Mouse (Mus musculus): ENCODE results near the gene Glyr1.
A peak's percentile ranks its signal among the peaks of the same experiment; 100 is the strongest.

Gene Glyr1

GRCm38 (mm10) chr16:5012036-5013005, 37.3 kb downstream of the Glyr1 start:
- DNase-seq (ENCODE audit: low spot score in 2 of 2) = peak in 1 of 2 experiments; percentile 46

GRCm38 (mm10) chr16:5011285-5011684, 38.4 kb downstream of the Glyr1 start:
- DNase-seq (ENCODE audit: low spot score in 2 of 2) = no peak

GRCm38 (mm10) chr16:5010371-5010935, 39.2 kb downstream of the Glyr1 start:
- DNase-seq (ENCODE audit: low spot score in 2 of 2) = no peak

DNA sequence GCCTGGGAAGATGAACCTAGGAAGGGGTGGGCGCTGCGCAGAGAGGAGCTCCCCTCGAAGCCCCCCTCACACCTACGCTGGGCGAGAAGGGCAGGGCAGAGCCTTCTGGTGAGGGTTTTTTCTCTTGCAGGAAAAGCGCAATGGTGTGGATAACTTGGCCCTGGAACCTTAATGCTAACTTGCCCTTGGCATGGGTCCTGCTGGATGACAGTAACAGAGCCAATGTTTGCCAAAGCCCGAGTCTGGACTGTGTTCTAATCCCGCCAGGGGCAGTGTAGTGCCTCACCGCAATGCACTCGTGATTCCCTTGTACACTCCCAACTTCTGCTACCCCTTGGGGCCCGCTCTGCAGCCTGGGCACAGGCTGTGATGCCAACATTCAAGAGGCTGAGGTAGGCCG, 41.6 kb downstream of the Glyr1 start:
- DNase-seq (ENCODE audit: low spot score in 2 of 2) = no peak

DNA sequence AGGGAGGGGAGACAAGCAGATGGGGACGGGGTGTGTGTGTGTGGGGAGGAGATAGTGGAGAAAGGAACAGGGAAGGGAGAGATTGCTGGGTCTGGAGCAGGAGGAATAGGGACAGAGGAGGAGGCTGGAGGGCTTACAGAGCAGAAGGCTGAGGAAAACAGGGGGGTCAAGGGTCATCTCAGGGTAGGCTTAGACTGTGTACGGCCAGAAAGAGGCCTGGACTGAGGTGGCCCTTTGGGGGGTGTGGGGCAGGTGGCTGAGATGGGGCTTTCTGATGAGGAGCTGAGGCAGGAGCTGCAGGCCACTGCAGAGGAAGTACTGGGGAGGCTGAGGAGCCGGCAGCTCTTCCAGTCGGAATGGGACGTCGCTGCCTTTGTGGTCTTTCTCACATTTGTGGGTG, 42.2 kb downstream of the Glyr1 start:
- no peak for DNase-seq (ENCODE audit: low spot score in 2 of 2)

DNA sequence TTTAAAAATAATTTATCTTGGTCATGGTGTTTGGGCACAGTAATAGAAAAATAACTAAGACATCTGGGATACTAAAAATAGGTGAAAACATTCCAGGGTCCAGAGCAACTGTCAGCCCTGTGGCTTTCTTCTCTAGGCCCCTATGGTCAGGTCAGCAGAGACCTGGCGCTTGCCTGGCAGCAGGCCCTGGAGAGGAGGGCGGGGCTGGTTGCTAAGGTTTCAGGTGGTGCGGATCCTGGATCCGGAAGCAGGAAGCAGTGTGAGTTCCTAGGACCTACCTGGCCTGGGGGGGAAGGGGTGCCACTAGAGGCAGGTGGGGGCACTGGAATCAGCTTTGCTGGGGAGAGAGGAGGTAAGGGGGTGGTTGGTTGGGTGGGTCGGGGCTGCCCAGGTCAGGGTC, 42.6 kb downstream of the Glyr1 start, which contains the start of gene Smim22:
Gene Smim22 (plus strand): TSS at position 222 of the 400 bp plus-strand sequence.
- no peak for DNase-seq (ENCODE audit: low spot score in 2 of 2)

DNA sequence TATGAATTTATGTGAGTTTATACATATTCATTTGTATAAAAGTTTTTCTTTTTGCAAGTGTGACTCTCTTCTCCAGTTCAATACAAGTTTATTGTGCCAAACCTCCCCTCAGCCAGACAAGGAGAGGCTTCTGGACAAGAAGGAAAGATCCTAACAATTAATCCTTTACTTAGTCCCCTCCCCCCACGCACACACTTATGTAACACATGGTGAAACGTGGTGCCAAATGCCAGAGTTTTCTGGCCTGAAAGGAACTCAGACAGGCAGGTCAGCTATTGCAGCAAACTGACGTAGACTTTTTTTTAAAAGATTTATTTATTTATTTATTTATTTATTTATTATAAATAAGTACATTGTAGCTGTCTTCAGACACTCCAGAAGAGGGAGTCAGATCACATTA, 49.1 kb downstream of the Glyr1 start:
- no peak for DNase-seq (ENCODE audit: low spot score in 2 of 2)

GRCm38 (mm10) chr16:4998984-4999383, 50.7 kb downstream of the Glyr1 start:
- DNase-seq (ENCODE audit: low spot score in 2 of 2) = no peak

DNA sequence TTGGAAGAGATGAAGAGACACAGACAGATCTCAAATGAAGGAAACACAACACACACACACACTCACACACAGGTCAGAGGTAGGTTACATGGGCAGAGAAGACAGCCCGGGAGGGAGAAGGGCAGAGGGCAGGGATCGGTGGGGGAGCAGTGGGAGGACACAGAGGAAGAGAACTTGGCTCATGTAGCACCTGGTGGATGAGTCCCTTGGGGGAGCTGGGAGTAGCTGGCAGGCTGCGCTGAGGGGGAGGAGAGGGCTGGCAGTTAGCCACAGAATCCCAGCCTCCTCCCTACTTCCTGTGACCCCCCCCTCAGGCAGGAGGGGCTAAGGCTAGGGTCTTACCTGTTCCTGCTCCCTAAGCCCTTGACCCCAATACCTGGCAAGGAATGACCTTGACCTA, 52.1 kb downstream of the Glyr1 start, which contains the start of gene Sept12:
Gene Sept12 (minus strand): TSS at position 300 of the 400 bp plus-strand sequence.
- no peak for DNase-seq (ENCODE audit: low spot score in 2 of 2)

DNA sequence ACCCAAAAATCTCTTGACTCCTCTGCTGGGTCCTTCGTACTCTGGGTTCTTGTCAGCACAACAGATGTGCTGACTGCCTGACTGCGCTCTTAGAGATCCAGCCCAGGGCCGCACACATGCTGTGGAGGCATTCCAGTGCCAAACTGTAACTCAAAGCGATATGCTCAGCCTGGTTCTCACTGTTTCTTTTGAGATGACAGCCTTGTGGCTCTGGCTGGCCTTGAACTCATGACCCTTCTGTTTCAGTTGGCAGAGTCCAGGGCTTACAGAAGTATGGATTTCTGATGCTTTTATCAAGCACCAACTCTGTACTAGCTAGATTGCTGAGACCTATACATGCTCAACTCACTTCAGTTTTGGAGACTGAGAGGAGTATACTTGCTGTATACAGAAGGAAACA, 56.4 kb downstream of the Glyr1 start:
- no peak for DNase-seq (ENCODE audit: low spot score in 2 of 2)

DNA sequence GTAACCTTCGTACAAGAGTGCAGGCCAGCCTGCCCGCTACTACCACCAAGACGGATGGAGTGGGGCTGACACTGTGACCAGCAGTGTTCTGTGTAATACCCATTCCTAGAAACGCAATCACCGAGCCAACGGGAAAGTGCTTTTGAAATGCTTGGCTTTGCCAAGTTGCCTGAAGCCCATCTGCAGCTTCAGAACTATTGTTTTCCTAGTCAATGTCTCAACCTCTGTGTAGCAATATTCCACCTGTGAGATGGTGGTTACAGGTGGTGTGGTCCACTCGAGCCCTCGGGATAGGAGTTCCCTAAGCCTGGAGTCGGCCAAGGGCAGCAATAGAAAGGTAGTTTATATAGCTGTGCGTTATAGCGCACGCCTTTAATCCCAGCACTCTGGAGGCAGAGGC, 64.9 kb downstream of the Glyr1 start:
- DNase-seq (ENCODE audit: low spot score in 2 of 2) = no peak

DNA sequence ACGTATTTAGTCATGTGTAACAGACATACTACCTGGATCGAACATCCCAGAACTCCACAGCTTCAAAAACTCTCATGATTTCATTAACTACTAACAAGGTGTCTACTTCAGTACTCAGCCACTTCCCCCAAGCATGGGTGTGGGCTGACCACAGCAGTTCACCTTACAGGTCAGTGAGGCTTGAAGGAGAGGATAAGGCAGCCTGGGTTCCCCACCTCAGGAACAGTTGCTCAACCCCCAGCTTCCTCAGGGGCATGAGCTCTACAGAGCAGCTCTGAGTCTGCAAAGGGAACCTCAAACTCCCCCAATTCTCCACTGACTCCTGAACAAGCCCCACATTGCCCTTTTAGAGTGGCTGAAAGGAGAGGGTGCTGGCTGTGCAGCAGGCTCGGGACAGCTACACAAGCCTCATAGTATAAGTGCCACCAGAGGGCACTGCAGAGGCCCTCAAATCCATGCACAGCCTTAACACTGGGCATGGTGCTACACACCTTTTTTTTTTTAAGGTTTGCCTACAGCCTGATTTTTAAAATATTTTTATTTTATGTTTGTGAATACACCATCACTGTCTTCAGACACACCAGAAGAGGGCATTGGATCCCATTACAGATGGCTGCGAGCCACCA, 69.8 kb downstream of the Glyr1 start:
- DNase-seq (ENCODE audit: low spot score in 2 of 2) = no peak

- DNase-seq (ENCODE audit: low spot score in 2 of 2) = peak in 1 of 2 experiments; percentile 51
These were observed 71.2 kb downstream of the Glyr1 start for GRCm38 (mm10) chr16:4978275-4979051.

DNA sequence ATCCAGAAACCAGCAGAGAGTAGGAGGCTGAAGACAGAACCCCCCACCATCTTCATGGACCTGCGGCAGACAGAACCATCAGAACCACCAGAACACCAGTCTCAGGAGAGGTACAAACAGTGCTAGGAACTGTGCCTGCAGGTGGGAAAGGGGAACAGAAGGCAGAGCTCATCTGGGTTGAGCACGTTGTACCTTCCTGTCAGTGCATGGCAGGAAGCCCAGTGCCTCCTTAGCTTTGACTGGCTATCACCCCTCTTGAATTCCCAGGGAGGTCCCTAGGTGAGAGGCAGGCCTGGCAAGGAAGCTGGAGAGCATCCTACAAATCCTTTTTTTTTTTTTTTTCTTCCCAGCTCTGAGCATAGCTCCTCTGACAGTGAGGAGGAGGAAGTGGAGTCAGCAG, 73.5 kb downstream of the Glyr1 start:
- DNase-seq (ENCODE audit: low spot score in 2 of 2) = no peak

GRCm38 (mm10) chr16:4974521-4974920, 75.1 kb downstream of the Glyr1 start:
- DNase-seq (ENCODE audit: low spot score in 2 of 2) = no peak

DNA sequence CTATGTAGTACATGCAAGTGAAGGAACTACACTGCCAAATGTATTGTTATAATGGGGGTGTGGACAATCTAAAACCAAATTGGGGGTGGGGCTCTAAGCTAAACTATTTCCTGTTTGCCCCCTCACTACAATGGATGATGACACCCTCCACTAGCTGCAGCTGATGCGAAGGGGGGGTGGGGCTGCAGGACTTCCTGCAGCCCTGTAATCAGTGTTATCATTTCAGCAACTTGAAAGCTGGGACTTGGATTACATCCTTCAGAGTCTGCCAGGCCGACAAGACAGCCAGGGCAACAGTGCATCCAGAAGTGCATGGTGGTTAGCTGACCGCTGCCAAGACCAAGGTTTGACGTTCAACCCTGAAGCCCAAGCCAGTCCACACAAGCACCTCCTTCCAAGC, 78.0 kb downstream of the Glyr1 start:
- DNase-seq (ENCODE audit: low spot score in 2 of 2) = no peak

DNA sequence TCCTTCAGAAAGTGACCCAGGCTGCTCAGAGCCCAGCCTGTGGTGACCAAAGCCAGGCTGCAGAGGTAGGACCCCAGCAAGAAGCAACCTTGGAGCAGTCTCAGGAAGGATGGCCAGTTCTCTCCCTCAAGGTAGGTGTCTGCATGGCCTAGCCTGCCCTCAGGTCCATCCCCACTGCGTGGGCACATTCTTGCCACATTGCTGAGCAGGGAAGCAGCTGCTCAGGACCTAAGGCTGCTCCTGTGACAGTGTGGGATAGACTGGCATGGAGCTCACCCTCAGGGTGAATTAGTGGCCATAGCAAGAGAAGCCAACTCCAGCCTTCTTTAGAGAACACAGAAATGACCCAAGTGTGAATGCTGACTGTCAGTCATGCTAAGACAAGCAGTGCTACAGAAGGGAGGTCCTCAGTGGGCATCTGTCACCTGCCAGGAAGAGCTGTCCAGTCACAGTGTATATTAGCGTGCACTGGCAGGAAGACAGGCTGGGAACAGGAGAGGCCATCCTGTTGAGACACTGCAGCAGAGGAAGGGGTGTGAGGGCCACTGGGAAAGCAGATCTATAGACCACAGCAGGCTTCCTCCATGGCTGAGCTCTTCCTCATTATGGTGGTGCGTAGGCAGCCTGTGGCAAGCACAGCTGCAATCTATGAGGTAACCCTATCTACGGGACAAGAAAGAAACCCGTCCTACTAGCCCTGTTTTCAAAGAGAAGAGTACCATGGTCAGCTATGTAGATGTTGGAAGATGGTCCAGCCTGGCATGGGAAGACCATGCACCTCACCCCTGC, 80.4 kb downstream of the Glyr1 start:
- no peak for DNase-seq (ENCODE audit: low spot score in 2 of 2)

DNA sequence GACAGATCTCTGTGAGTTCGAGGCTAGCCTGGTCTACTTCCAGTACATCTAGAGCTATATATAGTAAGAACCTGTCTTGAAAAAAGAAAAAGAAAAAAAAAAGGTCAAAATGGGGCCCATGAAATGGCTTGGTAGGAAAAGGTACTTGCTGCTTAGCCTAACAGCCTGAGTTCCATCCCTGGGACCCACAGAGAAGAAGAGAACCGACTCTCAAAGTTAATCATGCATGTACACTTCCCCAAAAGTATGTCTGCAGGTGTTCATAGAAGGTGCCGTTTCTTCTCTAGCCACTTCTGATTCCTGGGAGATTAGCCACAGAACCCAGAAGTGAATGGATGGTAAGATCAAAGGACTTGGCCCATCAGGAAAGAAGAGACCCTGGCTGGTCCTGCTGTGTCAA, 81.2 kb downstream of the Glyr1 start:
- no peak for DNase-seq (ENCODE audit: low spot score in 2 of 2)

DNA sequence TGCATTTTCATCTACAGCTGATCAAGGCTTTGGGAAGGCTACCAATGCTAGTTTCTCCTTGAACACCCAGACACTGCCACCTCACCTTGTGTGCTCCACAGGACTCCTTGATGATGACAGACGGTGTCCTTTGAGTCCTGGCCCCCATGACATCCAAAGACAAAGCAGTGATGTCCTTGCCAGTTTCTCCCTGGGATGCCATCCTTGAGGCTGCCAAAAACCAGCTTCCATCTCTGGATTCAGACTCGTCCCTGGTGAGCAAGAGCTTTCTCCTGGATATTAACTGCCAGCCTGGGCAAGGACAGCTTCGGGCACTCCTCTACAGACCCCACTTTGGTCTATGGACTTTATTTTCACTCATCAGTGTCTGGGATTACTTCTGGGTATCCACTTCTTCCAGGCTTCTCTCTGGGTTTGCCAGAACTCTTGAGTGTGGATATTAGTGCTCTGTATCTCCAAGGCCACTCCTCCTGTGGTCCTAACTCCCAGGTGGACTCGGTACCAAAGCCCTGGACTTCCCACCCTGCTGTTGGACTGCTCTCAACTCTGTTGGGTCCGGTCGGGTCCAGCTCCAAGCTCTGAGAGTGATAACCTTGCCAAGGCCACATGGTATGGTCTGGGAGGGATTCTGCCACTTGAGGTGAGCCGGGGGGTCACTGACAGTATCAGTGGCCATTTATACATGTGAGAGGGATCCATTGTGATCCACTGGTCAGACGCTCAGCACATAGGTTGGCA, 84.1 kb downstream of the Glyr1 start:
- no peak for DNase-seq (ENCODE audit: low spot score in 2 of 2)

GRCm38 (mm10) chr16:4964731-4965391, 84.8 kb downstream of the Glyr1 start:
- peak in 1 of 2 experiments; percentile 47 for DNase-seq (ENCODE audit: low spot score in 2 of 2)
